ENCODE assay signal across 25 mouse cellular contexts in genomic region chr7:66938988-66939783, GRCm38 (mm10).
DNase-seq lines count a peak whose midpoint lies in the region; ATAC-seq lines count a peak whose summit lies in the region.
"Had no signal": no experiment of that assay in that cellular context is flagged by ENCODE, and none has a peak within 500 bp of the region (broad histone marks: within the 10 kb centered on the region; RNA-seq: fewer than 3 reads in every experiment).

No protein-coding gene starts in this region.

- no peak overlapping the region for H3K9ac ChIP-seq in hindbrain, embryonic 11.5 days (ENCODE audit: low read depth, low read length)
- H3K9ac ChIP-seq in hindbrain, embryonic 14.5 days = no peak overlapping the region
- H3K9ac ChIP-seq in embryonic facial prominence, embryonic 13.5 days = no peak overlapping the region
- H3K9ac ChIP-seq in midbrain, embryonic 13.5 days (replicated peaks) = no peak overlapping the region
- H3K9ac ChIP-seq: heart, embryonic 12.5 days; kidney, embryonic 15.5 days; liver, embryonic 13.5 days; lung, embryonic 15.5 days; neural tube, embryonic 13.5 days had no signal

- no peak overlapping the region for H3K4me3 ChIP-seq in hindbrain, embryonic 11.5 days (ENCODE audit: low read depth, low read length)
- H3K4me3 ChIP-seq in hindbrain, embryonic 14.5 days (replicated peaks; ENCODE audit: low read length) = no peak overlapping the region
- no peak overlapping the region for H3K4me3 ChIP-seq in embryonic facial prominence, embryonic 13.5 days
- no peak overlapping the region for H3K4me3 ChIP-seq in midbrain, embryonic 13.5 days (replicated peaks)
- H3K4me3 ChIP-seq: heart, embryonic 12.5 days; kidney, embryonic 15.5 days; liver, embryonic 13.5 days; lung, embryonic 15.5 days; megakaryocyte, embryonic 14.5 days; neural tube, embryonic 13.5 days had no signal

- no peak for ATAC-seq in hindbrain, embryonic 11.5 days (ENCODE audit: low FRiP score)
- no peak for ATAC-seq in hindbrain, embryonic 14.5 days (ENCODE audit: low FRiP score)
- ATAC-seq in embryonic facial prominence, embryonic 13.5 days (ENCODE audit: insufficient number of reproducible peaks, insufficient read depth, low FRiP score, low TSS enrichment, low read depth) = 0 out of 2 replicates have a peak, but pooled peaks have one; percentile 16
- peak; percentile 58; the same call in 1 of the 2 replicates for ATAC-seq in midbrain, embryonic 13.5 days
- ATAC-seq: activated CD4-positive, CD25-positive, alpha-beta regulatory T cell, adult 4 months had no signal

- no peak overlapping the region for H3K4me2 ChIP-seq in hindbrain, embryonic 11.5 days (replicated peaks; ENCODE audit: low read depth, low read length)
- H3K4me2 ChIP-seq in hindbrain, embryonic 14.5 days (replicated peaks) = no peak overlapping the region
- H3K4me2 ChIP-seq in embryonic facial prominence, embryonic 13.5 days = no peak overlapping the region
- H3K4me2 ChIP-seq in midbrain, embryonic 13.5 days (replicated peaks) = no peak overlapping the region
- H3K4me2 ChIP-seq: heart, embryonic 12.5 days; kidney, embryonic 15.5 days; liver, embryonic 13.5 days; lung, embryonic 15.5 days; neural tube, embryonic 13.5 days had no signal

- intact Hi-C loops in left cerebral cortex, postnatal 14 days (cut with DNase I) = no loop called here

- peak; percentile 37 for DNase-seq in embryo, embryonic 10.5 days (ENCODE audit: low spot score)
- DNase-seq in embryo, embryonic 10 days (ENCODE audit: low spot score) = no peak
- peak; percentile 16 for DNase-seq in hindbrain, embryonic 11.5 days (ENCODE audit: low spot score)
- no peak for DNase-seq in hindbrain, embryonic 14.5 days (ENCODE audit: low spot score)
- DNase-seq in left cerebral cortex, postnatal 14 days (ENCODE audit: low spot score in 2 of 2) = no peak
- no peak for DNase-seq in frontal cortex, postnatal 25 days (ENCODE audit: low spot score in 2 of 2)
- DNase-seq: adrenal gland, adult 8-10 months; cerebellum, adult 2 months; cerebellum, postnatal 25 days; heart, postnatal 10 days; kidney, adult 11 months; kidney, postnatal 36 days; liver, embryonic 13.5 days; lung, postnatal 36 days; retina, postnatal 1 day; right cerebral cortex, postnatal 25 days; thymus, postnatal 14 days had no signal

- no peak overlapping the region for H3K27ac ChIP-seq in hindbrain, embryonic 11.5 days (ENCODE audit: low read depth, low read length)
- H3K27ac ChIP-seq in hindbrain, embryonic 14.5 days = no peak overlapping the region
- peak overlapping the region; percentile 60 for H3K27ac ChIP-seq in embryonic facial prominence, embryonic 13.5 days
- no peak overlapping the region for H3K27ac ChIP-seq in midbrain, embryonic 13.5 days
- H3K27ac ChIP-seq: kidney, embryonic 15.5 days; liver, embryonic 13.5 days; lung, embryonic 15.5 days had no signal

- WGBS in hindbrain, embryonic 11.5 days = 70% methylated on average over 13 of the region's 13 CpGs
- 67% methylated on average over 13 of the region's 13 CpGs for WGBS in hindbrain, embryonic 14.5 days
- 48% methylated on average over 13 of the region's 13 CpGs for WGBS in embryonic facial prominence, embryonic 13.5 days
- WGBS in midbrain, embryonic 13.5 days = 53% methylated on average over 13 of the region's 13 CpGs

- H3K9me3 ChIP-seq in hindbrain, embryonic 11.5 days (ENCODE audit: control insufficient read depth, low read length) = no peaks in the 10 kb centered on the region
- no peaks in the 10 kb centered on the region for H3K9me3 ChIP-seq in hindbrain, embryonic 14.5 days (ENCODE audit: control insufficient read depth, low read length)
- no peaks in the 10 kb centered on the region for H3K9me3 ChIP-seq in embryonic facial prominence, embryonic 13.5 days
- H3K9me3 ChIP-seq in midbrain, embryonic 13.5 days = no peaks in the 10 kb centered on the region
- H3K9me3 ChIP-seq: heart, embryonic 12.5 days; kidney, embryonic 15.5 days; liver, embryonic 13.5 days; lung, embryonic 15.5 days; neural tube, embryonic 13.5 days had no signal

- H3K4me1 ChIP-seq in hindbrain, embryonic 11.5 days (replicated peaks; ENCODE audit: control insufficient read depth, insufficient read depth, low read length) = no peaks in the 10 kb centered on the region
- no peaks in the 10 kb centered on the region for H3K4me1 ChIP-seq in hindbrain, embryonic 14.5 days (replicated peaks; ENCODE audit: control insufficient read depth, insufficient read depth, low read length)
- H3K4me1 ChIP-seq in embryonic facial prominence, embryonic 13.5 days = peaks cover 31% of the 10 kb centered on the region
- peaks cover 23% of the 10 kb centered on the region for H3K4me1 ChIP-seq in midbrain, embryonic 13.5 days (replicated peaks)
- H3K4me1 ChIP-seq: liver, embryonic 13.5 days; megakaryocyte, embryonic 14.5 days had no signal

- no peaks in the 10 kb centered on the region for H3K36me3 ChIP-seq in hindbrain, embryonic 11.5 days (ENCODE audit: control insufficient read depth, insufficient read depth, low read length)
- H3K36me3 ChIP-seq in hindbrain, embryonic 14.5 days (replicated peaks; ENCODE audit: control insufficient read depth, insufficient read depth) = no peaks in the 10 kb centered on the region
- H3K36me3 ChIP-seq in embryonic facial prominence, embryonic 13.5 days = no peaks in the 10 kb centered on the region
- H3K36me3 ChIP-seq in midbrain, embryonic 13.5 days = no peaks in the 10 kb centered on the region
- H3K36me3 ChIP-seq: heart, embryonic 12.5 days; kidney, embryonic 15.5 days; liver, embryonic 13.5 days; lung, embryonic 15.5 days; neural tube, embryonic 13.5 days had no signal

- H3K27me3 ChIP-seq in hindbrain, embryonic 11.5 days (ENCODE audit: control insufficient read depth, insufficient read depth, low read length) = no peaks in the 10 kb centered on the region
- H3K27me3 ChIP-seq in hindbrain, embryonic 14.5 days (ENCODE audit: control insufficient read depth, insufficient read depth, low read length) = no peaks in the 10 kb centered on the region
- no peaks in the 10 kb centered on the region for H3K27me3 ChIP-seq in embryonic facial prominence, embryonic 13.5 days
- no peaks in the 10 kb centered on the region for H3K27me3 ChIP-seq in midbrain, embryonic 13.5 days
- H3K27me3 ChIP-seq: heart, embryonic 12.5 days; kidney, embryonic 15.5 days; liver, embryonic 13.5 days; lung, embryonic 15.5 days; neural tube, embryonic 13.5 days had no signal

Comparison
In these comparisons a context has a peak if more than half of its experiments do, and no peak if none do; other contexts are left out.
1. DNase-seq: peak in embryo, embryonic 10.5 days (single experiment) and hindbrain, embryonic 11.5 days (single experiment); none in embryo, embryonic 10 days (single experiment), hindbrain, embryonic 14.5 days (single experiment), left cerebral cortex, postnatal 14 days (0 of 2) and frontal cortex, postnatal 25 days (0 of 2).
2. ATAC-seq: peak in embryonic facial prominence, embryonic 13.5 days (single experiment) and midbrain, embryonic 13.5 days (single experiment); none in hindbrain, embryonic 11.5 days (single experiment) and hindbrain, embryonic 14.5 days (single experiment).